Mouse (Mus musculus) lung, embryonic 15.5 days (tissue): ENCODE results near the gene Tex44. TPM values are rescaled to one million over a fixed set of nuclear protein-coding genes. Genes with fewer than 3 reads are reported as not detected.

Experiments used
- ATAC-seq: fragments of 200-750 bp; cut with Nextera tagmentation; 2 replicates; pipeline ENCODE4 v1.8.0; 2017; ENCODE audit warnings: moderate number of reproducible peaks, borderline replicate concordance; ENCODE audit not compliant: low FRiP score, low TSS enrichment; ENCODE audit errors: extremely low read depth
- H3K27ac ChIP-seq: fragments of 300-500 bp; sonication (generic); 2 replicates; pipeline ENCODE4 v1.5.1; 2015; ENCODE audit warnings: moderate library complexity, mild to moderate bottlenecking, inconsistent platforms
- H3K27me3 ChIP-seq: fragments of 300-500 bp; sonication (generic); 2 replicates; pipeline ENCODE4 v1.6.1; 2015; ENCODE audit warnings: inconsistent platforms
- H3K36me3 ChIP-seq: fragments of 300-500 bp; sonication (generic); 2 replicates; pipeline ENCODE4 v1.6.1; 2015; ENCODE audit warnings: inconsistent platforms
- H3K4me1 ChIP-seq: fragments of 300-500 bp; sonication (generic); 2 replicates; pipeline ENCODE4 v1.6.1; 2015; ENCODE audit warnings: inconsistent platforms
- H3K4me2 ChIP-seq: fragments of 300-500 bp; sonication (generic); 2 replicates; pipeline ENCODE4 v1.6.1; 2015; ENCODE audit warnings: inconsistent platforms, mild to moderate bottlenecking, moderate library complexity
- H3K4me3 ChIP-seq: fragments of 300-500 bp; sonication (generic); 2 replicates; pipeline ENCODE4 v1.5.1; 2015; ENCODE audit warnings: mild to moderate bottlenecking, inconsistent platforms
- H3K9ac ChIP-seq: fragments of 300-500 bp; sonication (generic); 2 replicates; pipeline ENCODE4 v1.6.1; 2015; ENCODE audit warnings: inconsistent platforms
- H3K9me3 ChIP-seq: fragments of 300-500 bp; sonication (generic); 2 replicates; pipeline ENCODE4 v1.6.1; 2016; ENCODE audit warnings: inconsistent platforms
- WGBS: fragments of 180-500 bp; shearing (Covaris S2); methylation state at CpG from one replicate; pipeline ENCODE4 v1.1.7; 2015; 5-methylcytosine and 5-hydroxymethylcytosine counted together
- polyA plus RNA-seq: library from polyadenylated mRNA; unstranded; fragments of >200 nt; fragmentation: Nextera tagmentation; extraction: Ambion mirVana; gene quantifications from 2 replicates; pipeline ENCODE4 v1.2.1, GENCODE M21; 2015

Gene Tex44
- not detected in 2 replicates for polyA plus RNA-seq

GRCm38 (mm10) chr1:86426128-86426527 is at the start of gene Tex44, which contains the start of gene Nmur1:
Gene Tex44, plus strand, starts transcription at chr1:86426329.
Gene Nmur1, minus strand, starts transcription at chr1:86426228.
- Histone ChIP-seq H3K4me3 (no peak within 1 kb of the TSS), H3K9ac (no peak within 1 kb of the TSS), H3K4me1 (no peaks in the 10 kb centered on the region), H3K36me3 (no peaks in the 10 kb centered on the region), H3K27me3 (no peaks in the 10 kb centered on the region), H3K4me2 (no peak within 1 kb of the TSS), H3K27ac (no peak within 1 kb of the TSS), H3K9me3 (no peaks in the 10 kb centered on the region)
- no peak for ATAC-seq
- 85% methylated on average over 8 of the region's 8 CpGs for WGBS

- Histone ChIP-seq H3K27me3 (no peaks in the 10 kb centered on the region), H3K27ac (no peak overlapping the region), H3K9me3 (no peaks in the 10 kb centered on the region), H3K4me3 (no peak overlapping the region), H3K36me3 (no peaks in the 10 kb centered on the region), H3K9ac (no peak overlapping the region), H3K4me2 (no peak overlapping the region), H3K4me1 (0 out of 2 replicates have a peak, but pooled peaks cover 4% of the 10 kb centered on the region)
- WGBS, result 67% methylated on average over 5 of the region's 5 CpGs
- ATAC-seq, result 0 out of 2 replicates have a peak, but pooled peaks have one; percentile 29
Observed at GRCm38 (mm10) chr1:86376354-86376753, 49.8 kb upstream of the Tex44 start.

GRCm38 (mm10) chr1:86378662-86379061 is 47.5 kb upstream of the Tex44 start:
- Histone ChIP-seq H3K27ac (no peak overlapping the region), H3K36me3 (no peaks in the 10 kb centered on the region), H3K4me2 (no peak overlapping the region), H3K27me3 (no peaks in the 10 kb centered on the region), H3K4me3 (no peak overlapping the region), H3K9ac (no peak overlapping the region), H3K4me1 (0 out of 2 replicates have a peak, but pooled peaks cover 4% of the 10 kb centered on the region), H3K9me3 (no peaks in the 10 kb centered on the region)
- no peak for ATAC-seq
- 42% methylated on average over 6 of the region's 6 CpGs for WGBS

GRCm38 (mm10) chr1:86379161-86379569 is 47.0 kb upstream of the Tex44 start:
- no peaks in the 10 kb centered on the region for H3K27me3 ChIP-seq
- H3K9me3 ChIP-seq, result no peaks in the 10 kb centered on the region
- H3K4me3 ChIP-seq, result no peak overlapping the region
- H3K27ac ChIP-seq, result no peak overlapping the region
- H3K9ac ChIP-seq, result no peak overlapping the region
- H3K4me2 ChIP-seq, result no peak overlapping the region
- H3K4me1 ChIP-seq, result 0 out of 2 replicates have a peak, but pooled peaks cover 4% of the 10 kb centered on the region
- no peaks in the 10 kb centered on the region for H3K36me3 ChIP-seq
- no peak for ATAC-seq
- WGBS, result 53% methylated on average over 9 of the region's 9 CpGs

GRCm38 (mm10) chr1:86381027-86381426 is 45.1 kb upstream of the Tex44 start:
- peak; percentile 53; the same call in 1 of the 2 replicates for ATAC-seq
- Histone ChIP-seq H3K27me3 (no peaks in the 10 kb centered on the region), H3K27ac (no peak overlapping the region), H3K36me3 (no peaks in the 10 kb centered on the region), H3K9me3 (no peaks in the 10 kb centered on the region), H3K9ac (no peak overlapping the region), H3K4me2 (peak overlapping the region; percentile 21; the same call in 1 of the 2 replicates), H3K4me3 (no peak overlapping the region), H3K4me1 (0 out of 2 replicates have a peak, but pooled peaks cover 4% of the 10 kb centered on the region)
- WGBS, result 16% methylated on average over 13 of the region's 13 CpGs

GRCm38 (mm10) chr1:86389230-86389629 is 36.9 kb upstream of the Tex44 start:
- H3K4me3 ChIP-seq, result no peak overlapping the region
- H3K27me3 ChIP-seq, result no peaks in the 10 kb centered on the region
- no peaks in the 10 kb centered on the region; the same call in 1 of the 2 replicates for H3K4me1 ChIP-seq
- no peak overlapping the region for H3K4me2 ChIP-seq
- H3K36me3 ChIP-seq, result no peaks in the 10 kb centered on the region
- H3K9ac ChIP-seq, result no peak overlapping the region
- peak; percentile 28; the same call in 1 of the 2 replicates for ATAC-seq
- no peak overlapping the region for H3K27ac ChIP-seq
- H3K9me3 ChIP-seq, result no peaks in the 10 kb centered on the region
- WGBS, result 4% methylated on average over 11 of the region's 11 CpGs

GRCm38 (mm10) chr1:86391425-86391824 is 34.7 kb upstream of the Tex44 start:
- H3K27me3 ChIP-seq, result no peaks in the 10 kb centered on the region
- no peak overlapping the region for H3K4me3 ChIP-seq
- 64% methylated on average over 2 of the region's 2 CpGs for WGBS
- no peaks in the 10 kb centered on the region; the same call in 1 of the 2 replicates for H3K4me1 ChIP-seq
- no peak for ATAC-seq
- H3K9ac ChIP-seq, result no peak overlapping the region
- H3K9me3 ChIP-seq, result no peaks in the 10 kb centered on the region
- no peaks in the 10 kb centered on the region for H3K36me3 ChIP-seq
- H3K4me2 ChIP-seq, result no peak overlapping the region
- no peak overlapping the region for H3K27ac ChIP-seq

- 59% methylated on average over 3 of the region's 3 CpGs for WGBS
- Histone ChIP-seq H3K4me3 (no peak overlapping the region), H3K36me3 (no peaks in the 10 kb centered on the region), H3K4me1 (no peaks in the 10 kb centered on the region; the same call in 1 of the 2 replicates), H3K9ac (no peak overlapping the region), H3K4me2 (no peak overlapping the region), H3K27ac (no peak overlapping the region), H3K9me3 (no peaks in the 10 kb centered on the region), H3K27me3 (no peaks in the 10 kb centered on the region)
- no peak for ATAC-seq
Observed at GRCm38 (mm10) chr1:86393219-86393618, 32.9 kb upstream of the Tex44 start.

GRCm38 (mm10) chr1:86394246-86394645 is 31.9 kb upstream of the Tex44 start:
- no peak overlapping the region for H3K4me3 ChIP-seq
- H3K27me3 ChIP-seq, result no peaks in the 10 kb centered on the region
- no peak for ATAC-seq
- no peak overlapping the region for H3K4me2 ChIP-seq
- no peak overlapping the region for H3K9ac ChIP-seq
- H3K27ac ChIP-seq, result no peak overlapping the region
- WGBS, result 73% methylated on average over 3 of the region's 3 CpGs
- H3K9me3 ChIP-seq, result no peaks in the 10 kb centered on the region
- H3K4me1 ChIP-seq, result no peaks in the 10 kb centered on the region; the same call in 1 of the 2 replicates
- H3K36me3 ChIP-seq, result no peaks in the 10 kb centered on the region

GRCm38 (mm10) chr1:86395897-86396296 is 30.2 kb upstream of the Tex44 start:
- Histone ChIP-seq H3K4me2 (no peak overlapping the region), H3K4me1 (no peaks in the 10 kb centered on the region; the same call in 1 of the 2 replicates), H3K27me3 (no peaks in the 10 kb centered on the region), H3K4me3 (no peak overlapping the region), H3K9ac (no peak overlapping the region), H3K9me3 (no peaks in the 10 kb centered on the region), H3K36me3 (no peaks in the 10 kb centered on the region), H3K27ac (no peak overlapping the region)
- ATAC-seq, result no peak
- WGBS, result 72% methylated on average over 7 of the region's 7 CpGs

- WGBS, result 43% methylated on average over 8 of the region's 8 CpGs
- ATAC-seq, result 0 out of 2 replicates have a peak, but pooled peaks have one; percentile 27
Observed at GRCm38 (mm10) chr1:86397621-86398020, 28.5 kb upstream of the Tex44 start.

GRCm38 (mm10) chr1:86398222-86398621 is 27.9 kb upstream of the Tex44 start:
- H3K4me3 ChIP-seq, result no peak overlapping the region
- no peaks in the 10 kb centered on the region; the same call in 1 of the 2 replicates for H3K4me1 ChIP-seq
- peak overlapping the region; percentile 36; the same call in 1 of the 2 replicates for H3K27ac ChIP-seq
- H3K36me3 ChIP-seq, result no peaks in the 10 kb centered on the region
- no peak overlapping the region for H3K9ac ChIP-seq
- no peaks in the 10 kb centered on the region for H3K9me3 ChIP-seq
- ATAC-seq, result no peak
- no peak overlapping the region for H3K4me2 ChIP-seq
- no peaks in the 10 kb centered on the region for H3K27me3 ChIP-seq
- WGBS, result 25% methylated on average over 7 of the region's 7 CpGs

More at GRCm38 (mm10) chr1:86397621-86398020, 28.5 kb upstream of the Tex44 start:
- Histone ChIP-seq H3K36me3 (no peaks in the 10 kb centered on the region), H3K9ac (no peak overlapping the region), H3K4me3 (no peak overlapping the region), H3K9me3 (no peaks in the 10 kb centered on the region), H3K4me2 (no peak overlapping the region), H3K4me1 (no peaks in the 10 kb centered on the region; the same call in 1 of the 2 replicates), H3K27me3 (no peaks in the 10 kb centered on the region), H3K27ac (peak overlapping the region; percentile 36; the same call in 1 of the 2 replicates)
